Mouse (Mus musculus) cerebellum, postnatal 4 days (tissue): ENCODE measurements around the gene Rpl4.
A peak's percentile ranks its signal among the peaks of the same experiment; 100 is the strongest.
"Not testable (repeated sequence)": the region's sequence is repeated elsewhere in the genome, so short reads cannot be mapped to it uniquely, and the experiment has no call there.

ENCODE experiments used
- DNase-seq, 2 experiments: peaks; one replicate each; pipeline ENCODE4 v3.0.0; 2022; ENCODE audit warnings: low spot score in 2 of 2, mixed read lengths in 1 of 2

The Rpl4 gene

DNA sequence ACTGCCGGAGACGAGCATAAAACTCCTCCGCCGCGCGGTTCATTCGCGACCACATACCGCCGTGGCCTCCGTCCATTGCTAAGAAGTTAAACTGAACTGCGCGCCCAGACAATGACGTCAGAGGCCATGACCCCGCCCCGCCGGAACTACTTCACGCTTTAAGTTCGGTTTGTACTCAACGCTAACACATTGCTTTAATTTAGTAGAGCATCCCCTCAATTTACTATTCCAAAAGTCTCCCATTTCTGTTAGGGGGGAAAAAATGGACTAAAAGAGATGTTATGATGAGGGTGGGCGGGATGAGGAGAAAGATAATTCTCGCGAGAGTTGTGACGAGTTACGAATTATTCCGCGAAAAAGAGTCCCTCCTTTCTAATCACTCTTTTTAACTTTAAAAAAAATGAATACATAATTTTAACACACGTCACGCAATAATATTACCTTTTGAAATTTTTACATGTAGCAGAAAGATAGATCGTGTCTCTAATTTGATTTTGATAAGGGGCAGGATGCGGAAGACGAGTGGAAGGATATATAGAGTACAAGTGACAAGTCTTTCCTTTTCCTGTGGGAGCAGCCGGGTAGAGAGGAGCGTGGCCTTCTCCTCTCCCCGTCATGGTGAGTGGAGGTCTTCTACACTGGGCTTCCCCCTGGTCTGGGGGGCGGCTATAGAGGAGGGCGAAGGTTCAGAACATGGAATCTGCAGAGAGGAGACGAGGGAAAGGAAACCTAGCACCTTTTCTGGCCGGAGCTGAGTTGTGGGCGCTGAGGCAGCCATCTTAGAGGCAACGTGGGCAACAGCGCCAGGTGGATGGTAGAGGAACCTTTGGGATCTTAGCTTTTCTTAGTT is at the start of gene Rpl4, which contains the start of gene Zwilch:
TSS of gene Rpl4 (plus strand) at position 560 of the 850 bp plus-strand sequence.
TSS of gene Zwilch (minus strand) at position 289 of the 850 bp plus-strand sequence.
- DNase-seq = peak; percentile 68 to 85

DNA sequence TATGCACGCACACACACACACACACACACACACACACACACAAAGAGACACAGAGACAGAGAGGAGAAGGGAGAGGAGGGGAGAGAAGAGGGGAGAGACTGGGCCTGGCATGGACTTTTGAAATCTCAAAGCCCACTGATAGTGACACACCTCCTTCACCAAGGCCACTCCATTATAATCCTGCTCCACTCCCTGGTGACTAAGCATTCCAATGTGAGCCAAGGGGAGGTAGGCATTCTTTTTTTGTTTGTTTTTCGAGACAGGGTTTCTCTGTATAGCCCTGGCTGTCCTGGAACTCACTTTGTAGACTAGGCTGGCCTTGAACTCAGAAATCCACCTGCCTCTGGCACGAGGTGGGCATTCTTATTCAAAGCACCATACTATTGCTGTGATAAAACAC is 48.3 kb upstream of the Rpl4 start:
- DNase-seq = not testable (repeated sequence)

DNA sequence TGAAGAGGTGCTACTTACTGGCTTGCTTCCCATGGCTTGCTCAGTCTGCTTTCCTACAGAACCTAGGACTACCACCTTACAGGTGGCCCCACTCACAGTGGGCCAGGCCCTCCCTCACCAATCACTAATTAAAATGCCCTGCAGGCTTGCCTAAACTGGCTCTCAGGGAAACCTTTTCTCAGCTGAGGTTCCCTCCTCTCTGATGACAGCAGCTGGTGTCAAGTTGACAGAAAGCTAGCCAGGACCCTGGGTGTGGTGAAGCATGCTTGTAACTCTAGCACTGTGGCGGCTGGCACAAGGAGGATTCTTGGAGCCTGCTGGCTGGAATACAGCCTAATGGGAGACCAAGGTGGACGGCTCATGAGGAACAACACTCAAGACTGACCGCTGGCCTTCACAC is 47.9 kb upstream of the Rpl4 start:
- no peak for DNase-seq

DNA sequence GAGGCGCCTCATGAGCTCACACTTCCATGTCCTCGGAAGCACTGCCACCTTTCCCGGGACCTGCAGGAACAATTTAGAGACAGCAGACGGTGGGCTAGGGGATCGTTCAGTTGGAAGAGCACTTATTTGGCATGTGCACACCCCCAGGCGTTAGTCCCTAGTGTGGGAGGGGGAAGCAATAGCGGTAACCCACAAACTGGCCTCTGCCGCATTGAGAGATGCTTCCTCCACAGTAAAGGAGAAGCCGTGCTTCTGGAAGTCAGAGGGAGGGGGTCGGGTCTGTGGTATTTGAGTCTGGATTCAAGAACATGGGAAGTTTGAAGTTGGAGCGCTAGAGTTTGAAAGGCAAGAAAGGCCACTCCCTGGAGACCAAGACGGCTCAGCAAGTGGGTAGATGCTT is 47.1 kb upstream of the Rpl4 start:
- no peak for DNase-seq

DNA sequence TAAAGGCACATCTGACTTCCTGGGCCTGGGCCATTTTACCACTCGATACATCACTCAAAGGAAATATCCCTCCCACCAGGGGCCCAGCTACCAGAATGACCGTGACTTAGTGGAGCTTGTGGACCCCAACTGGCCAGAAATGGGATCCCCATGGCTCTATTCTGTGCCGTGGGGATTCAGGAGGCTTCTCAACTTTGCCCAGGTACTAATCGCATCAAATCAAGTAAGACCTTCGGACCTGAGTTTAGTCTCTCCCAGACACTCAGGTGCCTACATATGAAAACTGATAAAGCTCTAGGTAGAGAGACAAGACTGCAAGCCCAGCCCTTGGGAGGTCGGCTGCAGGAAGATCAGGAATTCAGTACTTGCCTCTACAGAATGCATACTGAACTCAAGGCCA is 41.6 kb upstream of the Rpl4 start:
- no peak for DNase-seq

DNA sequence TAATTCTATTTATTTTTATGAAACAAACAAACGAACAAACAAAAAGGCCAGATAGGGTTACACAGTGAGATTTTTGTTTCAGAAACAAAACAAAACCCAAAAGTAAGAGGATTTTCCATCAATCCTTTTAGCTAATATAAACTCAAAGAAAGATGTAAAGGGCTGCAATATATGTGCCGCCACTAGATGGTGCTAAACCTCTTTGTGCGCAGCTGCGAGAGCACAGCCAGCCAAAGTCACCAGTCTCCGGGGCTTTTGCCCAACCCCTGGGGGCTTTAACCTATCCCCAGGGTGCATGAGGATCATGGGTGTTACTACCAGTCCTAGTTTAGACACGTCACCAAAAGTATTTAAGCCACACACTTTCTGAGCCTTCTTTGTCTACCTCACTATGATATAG is 34.3 kb upstream of the Rpl4 start:
- peak in 1 of 2 experiments; percentile 57 for DNase-seq

DNA sequence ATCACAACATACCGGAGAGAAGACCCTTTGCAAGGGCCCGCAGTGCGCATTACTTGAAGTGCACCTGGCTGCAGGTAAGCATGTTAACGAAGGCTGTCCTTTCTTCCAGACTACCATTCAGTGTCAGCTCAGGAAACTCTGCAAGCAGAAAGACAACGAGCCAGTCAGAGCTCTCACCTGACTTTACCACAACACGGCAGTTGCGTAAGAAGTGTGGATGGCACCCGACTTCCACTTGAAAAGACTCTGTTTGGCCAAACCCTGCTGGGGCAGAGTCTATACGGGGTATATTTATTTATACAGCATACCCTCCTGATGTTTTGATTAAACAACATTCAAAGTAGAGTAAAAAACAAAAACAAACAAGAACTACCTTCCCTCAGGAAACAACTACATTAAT is 33.3 kb upstream of the Rpl4 start:
- no peak for DNase-seq

DNA sequence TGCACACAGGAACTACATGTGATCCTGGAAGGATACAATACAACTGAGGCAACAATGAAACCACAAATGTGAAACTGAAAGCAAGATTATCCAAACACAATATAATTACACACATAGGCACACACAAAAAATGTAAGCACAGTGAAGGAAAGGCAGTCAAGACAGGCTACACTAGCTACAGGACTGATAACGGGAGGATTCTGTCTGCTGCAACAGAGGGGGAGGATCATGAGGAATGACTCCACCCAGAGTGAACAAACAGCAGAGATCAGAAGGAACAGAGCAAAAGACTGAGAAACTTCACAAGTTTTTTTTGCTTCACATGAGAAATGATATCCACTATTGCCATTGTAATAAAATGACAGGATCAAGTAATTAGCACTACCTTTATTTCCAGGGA is 16.5 kb upstream of the Rpl4 start:
- DNase-seq = no peak

DNA sequence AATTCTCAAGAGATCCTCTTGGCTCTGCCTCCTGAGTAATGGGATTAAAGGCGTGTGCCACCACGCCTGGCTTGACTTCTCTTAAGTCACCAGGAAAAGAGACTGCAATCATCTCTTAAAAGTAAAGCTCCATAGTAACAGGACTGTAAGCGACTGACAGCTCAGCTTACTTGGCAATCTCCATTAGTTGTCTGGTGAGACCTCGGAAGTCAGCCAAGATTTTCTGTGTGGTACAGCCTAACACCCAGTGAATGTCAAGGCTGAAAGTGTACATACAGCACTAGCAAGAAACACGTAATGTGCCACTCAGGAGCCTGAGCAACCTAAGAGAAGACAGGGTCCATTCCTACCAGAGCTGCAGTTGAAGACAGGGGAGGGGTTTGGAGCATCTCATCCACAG is 12.7 kb upstream of the Rpl4 start:
- no peak for DNase-seq

DNA sequence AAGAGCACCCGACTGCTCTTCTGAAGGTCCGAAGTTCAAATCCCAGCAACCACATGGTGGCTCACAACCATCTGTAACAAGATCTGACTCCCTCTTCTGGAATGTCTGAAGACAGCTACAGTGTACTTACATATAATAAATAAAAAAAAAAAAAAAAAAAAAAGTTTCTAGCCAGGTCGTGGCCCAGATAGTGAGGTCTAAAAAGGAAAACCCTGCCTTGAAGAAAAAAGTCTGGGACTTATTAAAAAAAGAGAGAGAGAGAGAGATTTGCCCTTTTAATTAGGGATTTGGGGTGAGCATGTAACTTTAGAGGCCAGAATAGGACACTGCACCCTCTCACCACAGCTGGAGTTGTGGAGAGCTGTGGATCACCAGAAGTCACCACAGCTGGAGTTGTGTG is 3.2 kb upstream of the Rpl4 start:
- DNase-seq = not testable (repeated sequence)

DNA sequence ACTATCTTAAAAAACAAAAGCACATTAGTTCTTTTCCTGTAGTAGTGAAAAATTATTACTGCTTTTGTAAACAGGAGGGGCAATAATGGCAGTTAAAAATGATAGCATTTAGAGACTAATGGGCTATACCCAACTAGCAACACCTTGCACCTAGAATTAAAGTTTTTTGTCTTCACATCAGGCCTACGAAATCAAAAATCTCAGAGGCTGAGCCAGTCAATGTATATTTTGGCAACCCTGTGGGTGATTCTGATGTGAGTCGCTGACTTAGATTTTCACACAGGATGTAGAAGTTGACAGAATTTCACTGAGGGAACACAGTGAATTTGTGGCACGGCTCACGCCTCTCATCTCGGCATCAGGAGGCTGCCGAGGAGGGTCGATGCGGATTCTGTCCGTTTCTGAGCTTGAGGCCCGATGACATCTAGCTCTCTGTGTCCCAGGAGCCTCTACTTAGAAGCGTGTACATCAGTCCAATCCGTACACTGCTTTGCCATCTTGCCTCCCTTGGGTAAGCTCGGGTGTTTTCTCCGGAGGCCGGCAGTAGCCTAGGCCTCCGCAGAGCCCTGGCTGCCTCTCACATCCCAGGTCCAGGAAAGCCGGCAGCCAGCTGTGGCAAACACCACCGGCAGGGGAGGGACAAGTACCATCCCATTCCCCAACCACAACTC is 895 bp upstream of the Rpl4 start:
- DNase-seq = no peak

DNA sequence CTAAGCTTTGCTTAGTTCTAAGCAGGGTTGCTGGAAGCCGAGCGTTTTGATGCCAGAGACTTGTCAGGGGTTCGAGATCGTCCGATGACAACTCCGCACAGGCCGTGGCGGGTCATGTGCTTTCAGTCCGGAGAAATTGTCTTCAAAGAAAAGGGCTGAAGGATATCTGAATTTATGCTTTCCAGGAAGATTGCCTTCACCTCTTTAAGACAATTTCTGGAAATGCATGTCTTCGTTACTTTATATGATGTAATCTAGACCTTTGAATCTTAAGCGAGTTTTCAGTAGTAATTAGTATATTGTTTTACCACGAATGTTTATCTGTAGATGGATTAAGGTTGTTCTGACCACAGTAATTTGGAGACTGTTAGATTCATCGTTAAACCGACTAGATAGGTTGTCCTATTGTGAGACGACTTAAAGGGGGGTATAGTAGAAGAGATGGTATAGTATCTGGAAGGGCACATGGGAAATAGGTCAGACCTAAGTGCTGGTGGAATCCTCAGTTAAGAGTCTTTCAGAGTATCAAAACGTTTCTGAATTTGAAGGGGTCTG is 568 bp downstream of the Rpl4 start:
- DNase-seq = no peak

DNA sequence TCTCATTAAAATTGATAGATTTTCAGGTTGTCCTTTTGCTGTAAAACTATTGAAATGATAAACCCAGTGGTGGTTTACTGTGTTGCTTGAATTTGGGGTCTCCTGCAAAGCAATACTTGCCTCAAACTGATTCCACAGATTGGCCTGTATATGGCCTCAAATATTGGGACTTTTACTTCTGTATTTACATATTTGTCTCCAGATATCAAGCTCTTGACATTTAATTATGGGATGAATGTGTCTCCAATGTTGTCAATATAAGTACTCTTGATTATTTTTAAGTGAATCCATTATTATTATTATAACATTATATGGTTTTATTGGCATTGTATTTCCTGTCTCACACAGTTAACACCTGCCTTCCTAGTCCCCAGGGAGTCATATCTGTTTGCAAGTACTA is 1.2 kb downstream of the Rpl4 start:
- DNase-seq = no peak

DNA sequence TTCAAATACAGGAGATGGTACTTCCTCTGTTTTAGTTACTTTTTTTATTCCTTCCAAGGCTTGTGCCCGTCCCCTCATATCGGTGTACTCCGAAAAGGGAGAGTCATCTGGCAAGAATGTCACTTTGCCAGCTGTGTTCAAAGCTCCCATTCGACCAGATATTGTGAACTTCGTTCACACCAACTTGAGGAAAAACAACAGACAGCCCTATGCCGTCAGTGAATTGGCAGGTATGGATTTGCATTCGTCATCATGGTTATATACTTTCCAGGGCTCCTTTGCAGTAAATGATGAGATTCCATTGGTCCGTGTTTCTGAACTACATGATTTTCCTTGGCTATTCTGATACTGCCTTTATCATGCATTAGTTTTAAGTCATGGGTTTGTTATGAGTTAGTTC is 1.6 kb downstream of the Rpl4 start:
- DNase-seq = no peak

DNA sequence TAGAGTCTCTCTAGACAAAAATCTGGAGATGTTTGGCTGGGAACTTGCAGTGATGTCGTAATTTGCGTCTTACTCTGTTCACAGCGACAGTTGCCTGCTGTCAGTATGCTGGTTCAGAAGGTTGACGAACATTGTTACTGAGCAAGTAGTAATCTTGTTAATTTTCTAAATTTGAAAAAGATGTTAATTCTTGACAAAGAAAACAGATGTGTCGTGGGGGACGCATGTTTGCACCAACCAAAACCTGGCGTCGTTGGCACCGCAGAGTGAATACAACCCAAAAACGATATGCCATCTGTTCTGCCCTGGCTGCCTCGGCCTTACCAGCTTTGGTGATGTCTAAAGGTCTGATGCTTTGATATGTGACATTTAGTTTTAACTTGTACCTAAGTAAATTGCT is 2.2 kb downstream of the Rpl4 start:
- DNase-seq = no peak

DNA sequence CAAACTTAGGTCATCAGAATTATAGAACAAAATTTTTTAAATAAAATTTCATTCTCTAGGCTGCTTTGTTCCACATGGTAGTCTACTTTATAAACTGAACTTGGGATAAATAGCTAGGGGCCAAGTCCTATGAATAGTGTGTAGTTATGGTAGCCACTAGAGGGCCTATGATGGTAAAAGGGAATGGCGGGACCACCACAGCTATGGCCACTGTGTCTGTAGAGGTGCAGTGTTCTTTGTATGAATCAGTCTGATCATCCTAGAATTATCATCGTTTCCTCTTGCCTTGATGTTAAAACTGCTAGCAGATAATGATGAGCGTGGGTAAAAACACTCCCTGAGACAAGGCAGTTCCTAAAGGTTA is 5.4 kb downstream of the Rpl4 start:
- DNase-seq = no peak

DNA sequence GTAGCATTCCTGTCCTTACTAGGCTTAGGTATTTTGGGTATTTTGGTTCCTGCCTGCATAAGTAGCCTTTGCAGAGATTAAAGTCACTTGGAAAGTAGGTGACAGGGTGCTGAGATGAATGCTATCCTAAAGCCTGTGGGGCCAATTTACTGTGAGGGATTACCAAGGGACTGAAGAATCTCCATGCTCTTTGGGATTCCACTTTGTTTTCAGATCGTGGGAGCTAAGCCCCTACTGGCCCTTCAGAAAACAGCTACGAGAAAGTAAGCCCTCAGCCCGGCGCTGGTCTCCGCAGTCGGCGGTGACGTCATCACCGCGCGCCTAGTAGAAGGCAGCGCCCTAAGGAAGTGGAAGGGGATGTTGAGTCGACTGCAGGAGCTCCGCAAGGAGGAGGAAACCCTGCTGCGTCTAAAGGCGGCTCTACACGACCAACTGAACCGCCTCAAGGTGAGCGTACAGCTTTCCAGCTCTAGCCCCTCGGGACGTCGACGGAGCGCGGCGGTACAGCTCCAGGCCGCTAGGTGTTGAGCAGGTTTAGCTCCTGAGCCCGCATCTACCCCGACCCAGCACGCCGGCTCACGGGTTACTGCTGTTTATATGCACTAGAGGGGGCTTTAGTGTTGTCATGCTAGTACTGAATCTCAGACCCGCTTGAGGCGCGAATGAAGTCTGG is 5.9 kb downstream of the Rpl4 start, which contains the start of gene Snapc5:
TSS of gene Snapc5 (plus strand) at position 301 of the 673 bp plus-strand sequence.
- peak; percentile 79 to 91 for DNase-seq

DNA sequence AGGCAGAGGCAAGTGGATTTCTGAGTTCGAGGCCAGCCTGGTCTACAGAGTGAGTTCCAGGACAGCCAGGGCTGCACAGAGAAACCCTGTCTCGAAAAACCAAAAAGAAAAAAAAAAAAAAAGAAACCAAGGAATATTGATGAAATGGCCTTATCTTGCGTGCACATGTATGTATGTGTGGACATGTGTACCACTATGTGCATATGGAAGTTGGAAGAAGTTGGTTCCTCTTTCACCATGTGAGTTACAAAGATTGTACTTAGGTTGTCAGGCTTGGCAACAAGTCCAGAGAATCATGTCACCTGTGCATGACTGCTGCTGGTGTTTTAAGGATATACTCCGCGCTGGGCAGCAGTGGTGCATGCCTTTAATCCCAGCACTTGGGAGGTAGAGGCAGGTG is 10.1 kb downstream of the Rpl4 start:
- not testable (repeated sequence) for DNase-seq

DNA sequence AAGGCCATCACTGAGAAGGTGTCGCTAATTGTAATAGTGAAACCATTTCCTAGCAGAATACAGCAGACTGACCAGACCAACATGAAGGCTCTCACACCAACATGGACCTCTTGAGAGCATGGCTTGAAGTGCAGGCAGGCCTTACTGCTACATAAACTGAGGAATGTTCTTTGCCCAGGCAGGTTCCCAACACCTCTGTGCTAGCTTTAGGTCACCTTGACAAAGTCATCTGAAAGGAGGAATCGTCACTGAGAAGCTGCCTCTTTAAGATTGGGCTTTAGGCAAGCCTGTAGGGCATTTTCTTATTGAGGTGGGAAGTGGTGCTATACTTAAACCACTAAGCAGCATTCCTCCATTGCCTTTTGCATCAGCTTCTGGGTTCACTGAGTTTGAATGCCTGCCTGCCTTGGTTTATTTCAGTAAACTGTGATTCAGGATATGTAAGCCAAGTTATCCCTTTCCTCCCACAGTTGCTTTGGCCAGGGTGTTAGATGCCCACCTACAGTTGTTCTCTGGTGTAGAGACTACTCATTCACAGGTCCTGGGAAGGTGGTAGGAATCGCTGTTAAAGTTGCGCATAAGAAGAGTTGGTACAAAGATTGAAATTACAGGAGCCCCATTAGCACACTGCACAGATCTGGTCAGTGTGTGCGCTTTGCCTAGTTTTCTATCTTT is 11.1 kb downstream of the Rpl4 start:
- DNase-seq = no peak

DNA sequence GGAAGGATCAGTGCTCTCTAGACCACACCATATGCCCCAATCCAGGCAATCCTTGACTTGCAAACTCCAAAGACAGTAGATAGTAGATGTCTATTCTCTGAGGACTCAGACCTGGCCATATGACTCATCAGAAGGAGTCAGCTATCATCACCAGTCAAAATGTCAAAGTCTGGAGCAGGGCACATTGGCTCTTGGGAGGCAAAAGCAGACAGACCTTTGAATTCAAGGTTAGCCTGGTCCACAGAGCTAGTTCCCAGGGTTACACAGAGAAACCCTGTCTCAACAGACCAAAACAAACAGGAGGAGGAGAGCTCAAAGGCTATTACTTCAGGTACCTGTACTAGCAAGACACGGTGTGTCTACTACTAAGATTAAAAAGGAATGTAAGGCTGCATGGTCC is 20.7 kb downstream of the Rpl4 start:
- DNase-seq = no peak

DNA sequence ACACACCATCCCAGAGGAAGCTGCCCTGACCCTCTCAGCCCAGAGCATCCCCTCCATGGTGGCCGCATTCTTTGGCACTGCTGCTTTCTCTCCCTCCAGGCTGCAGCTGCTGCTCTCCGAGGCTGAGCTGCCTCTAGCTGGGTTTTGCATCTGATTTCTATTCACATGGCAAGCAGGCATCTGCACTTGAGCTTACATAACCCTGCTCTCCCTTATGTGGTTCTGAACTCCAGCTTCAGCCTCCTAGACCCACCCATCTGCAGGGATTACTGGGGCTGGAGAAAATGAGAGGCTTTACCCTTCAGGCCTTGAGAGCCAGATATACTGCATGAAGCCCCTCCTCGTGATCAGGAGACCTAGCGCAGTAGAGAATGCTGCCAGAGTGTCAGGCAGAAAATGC is 22.4 kb downstream of the Rpl4 start:
- no peak for DNase-seq

DNA sequence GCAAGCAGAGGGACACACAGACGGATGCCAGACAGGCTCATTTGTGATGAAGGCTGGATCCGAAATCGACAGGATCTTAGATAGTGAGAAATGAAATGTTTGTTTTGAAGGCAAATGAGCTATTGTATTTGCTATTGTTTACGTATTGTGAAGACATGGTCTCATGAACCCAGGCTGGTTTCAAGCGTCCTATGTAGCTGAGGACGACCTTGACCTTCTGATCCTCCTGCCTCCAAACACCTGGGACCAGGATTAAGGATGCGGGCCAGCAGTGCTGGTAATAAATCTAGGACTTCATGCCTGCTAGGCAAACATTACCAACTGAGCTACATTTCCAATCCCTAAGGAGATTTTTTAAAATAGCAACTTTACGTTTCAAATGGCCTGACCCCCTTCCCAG is 24.3 kb downstream of the Rpl4 start:
- no peak for DNase-seq
